22 mouse cellular contexts compared by ENCODE assay signal in genomic region chr14:46692067-46692466, GRCm38 (mm10).
"Had no signal": no experiment of that assay in that cellular context is flagged by ENCODE, and none has a peak within 500 bp of the region (broad histone marks: within the 10 kb centered on the region; RNA-seq: fewer than 3 reads in every experiment).

No protein-coding gene starts in this region.

- DNase-seq: forebrain, postnatal 0 days; gastrocnemius, postnatal 14 days; gastrocnemius, postnatal 36 days; heart, adult 2 months; heart, postnatal 10 days; heart, postnatal 4 days; kidney, postnatal 14 days; layer of hippocampus, adult 9-11 months; layer of hippocampus, postnatal 36 days; liver; liver, embryonic 13.5 days had no signal

- H3K4me2 ChIP-seq: heart, embryonic 12.5 days; hindbrain, embryonic 12.5 days; hindbrain, embryonic 15.5 days; kidney, embryonic 15.5 days; limb, embryonic 12.5 days; liver, embryonic 11.5 days; liver, embryonic 13.5 days had no signal

- H3K4me3 ChIP-seq: heart, adult 2 months; heart, embryonic 10.5 days; heart, embryonic 12.5 days; hindbrain, embryonic 10.5 days; hindbrain, embryonic 12.5 days; hindbrain, embryonic 15.5 days; kidney, embryonic 15.5 days; limb, embryonic 10.5 days; limb, embryonic 12.5 days; liver, embryonic 13.5 days had no signal

- H3K4me1 ChIP-seq: heart, embryonic 10.5 days; heart, embryonic 12.5 days; hindbrain, embryonic 15.5 days; kidney, embryonic 15.5 days had no signal

- H3K27me3 ChIP-seq: heart, embryonic 12.5 days; hindbrain, embryonic 12.5 days; hindbrain, embryonic 15.5 days; kidney, embryonic 15.5 days; liver, embryonic 13.5 days had no signal

- ATAC-seq: forebrain, postnatal 0 days; hindbrain, postnatal 0 days had no signal

- H3K9me3 ChIP-seq: heart, embryonic 10.5 days; heart, embryonic 12.5 days; hindbrain, embryonic 10.5 days; hindbrain, embryonic 12.5 days; hindbrain, embryonic 15.5 days; kidney, embryonic 15.5 days; limb, embryonic 10.5 days; limb, embryonic 12.5 days; liver, embryonic 13.5 days had no signal

- H3K9ac ChIP-seq: forebrain, postnatal 0 days; heart, embryonic 12.5 days; hindbrain, embryonic 12.5 days; hindbrain, embryonic 15.5 days; kidney, embryonic 15.5 days; limb, embryonic 12.5 days; liver, embryonic 13.5 days had no signal

- H3K27ac ChIP-seq: heart, adult 2 months; heart, embryonic 10.5 days; hindbrain, embryonic 10.5 days; hindbrain, embryonic 12.5 days; hindbrain, embryonic 15.5 days; hindbrain, postnatal 0 days; kidney, embryonic 15.5 days; kidney, postnatal 0 days; limb, embryonic 10.5 days; limb, embryonic 12.5 days; liver, embryonic 13.5 days had no signal

- H3K36me3 ChIP-seq: heart, embryonic 10.5 days; heart, embryonic 12.5 days; hindbrain, embryonic 10.5 days; hindbrain, embryonic 12.5 days; hindbrain, embryonic 15.5 days; kidney, embryonic 15.5 days; limb, embryonic 10.5 days; limb, embryonic 12.5 days; liver, embryonic 13.5 days had no signal
